Mouse (Mus musculus) hindbrain, embryonic 15.5 days (tissue): ENCODE data around the gene Creb3l2. TPM values are rescaled to one million over a fixed set of nuclear protein-coding genes. Genes with fewer than 3 reads are reported as not detected.

Experiments used
- ATAC-seq: fragments of 200-750 bp; cut with Nextera tagmentation; 2 replicates; pipeline ENCODE4 v1.8.0; 2017; ENCODE audit warnings: low read depth, moderate number of reproducible peaks, moderate TSS enrichment; ENCODE audit not compliant: low FRiP score
- H3K27ac ChIP-seq: fragments of 300-500 bp; sonication (generic); replicated peaks from 2 replicates; pipeline ENCODE4 v1.5.1; 2015; ENCODE audit warnings: mild to moderate bottlenecking, inconsistent platforms
- H3K27me3 ChIP-seq: fragments of 300-500 bp; sonication (generic); 2 replicates; pipeline ENCODE4 v1.6.1; 2015; ENCODE audit warnings: control low read depth, inconsistent platforms
- H3K36me3 ChIP-seq: fragments of 300-500 bp; sonication (generic); 2 replicates; pipeline ENCODE4 v1.6.1; 2015; ENCODE audit warnings: control low read depth, inconsistent platforms
- H3K4me1 ChIP-seq: fragments of 300-500 bp; sonication (generic); replicated peaks from 2 replicates; pipeline ENCODE4 v1.6.1; 2015; ENCODE audit warnings: control low read depth, inconsistent platforms
- H3K4me2 ChIP-seq: fragments of 300-500 bp; sonication (generic); 2 replicates; pipeline ENCODE4 v1.6.1; 2015; ENCODE audit warnings: moderate library complexity, mild to moderate bottlenecking, inconsistent platforms
- H3K4me3 ChIP-seq: fragments of 300-500 bp; sonication (generic); 2 replicates; pipeline ENCODE4 v1.5.1; 2015; ENCODE audit warnings: mild to moderate bottlenecking, inconsistent platforms
- H3K9ac ChIP-seq: fragments of 300-500 bp; sonication (generic); 2 replicates; pipeline ENCODE4 v1.6.1; 2015; ENCODE audit warnings: inconsistent platforms
- H3K9me3 ChIP-seq: fragments of 300-500 bp; sonication (generic); 2 replicates; pipeline ENCODE4 v1.6.1; 2016; ENCODE audit warnings: control low read depth, inconsistent platforms
- WGBS: fragments of 180-500 bp; shearing (Covaris S2); methylation state at CpG from one replicate; pipeline ENCODE4 v1.1.7; 2015; 5-methylcytosine and 5-hydroxymethylcytosine counted together
- polyA plus RNA-seq: library from polyadenylated mRNA; unstranded; fragments of >200 nt; fragmentation: Nextera tagmentation; extraction: Ambion mirVana; gene quantifications from 2 replicates; pipeline ENCODE4 v1.2.1, GENCODE M21; 2015

Creb3l2 gene
- polyA plus RNA-seq, 1 experiment from 2014 or later = 3.8 TPM

- no peak overlapping the region for H3K4me2 ChIP-seq
- H3K4me3 ChIP-seq = no peak overlapping the region
- ATAC-seq = no peak
- no peaks in the 10 kb centered on the region for H3K9me3 ChIP-seq
- no peak overlapping the region for H3K9ac ChIP-seq
- no peak overlapping the region for H3K27ac ChIP-seq
- no peaks in the 10 kb centered on the region for H3K27me3 ChIP-seq
- no peaks in the 10 kb centered on the region for H3K4me1 ChIP-seq
- H3K36me3 ChIP-seq = no peaks in the 10 kb centered on the region
- 88% methylated on average over 1 of the region's 1 CpGs for WGBS
Observed at GRCm38 (mm10) chr6:37306616-37307015, 135.3 kb downstream of the Creb3l2 start.

GRCm38 (mm10) chr6:37300492-37300891 lies 141.5 kb downstream of the Creb3l2 start:
- no peaks in the 10 kb centered on the region for H3K9me3 ChIP-seq
- WGBS = 7% methylated on average over 13 of the region's 13 CpGs
- peak overlapping the region; percentile 93 for H3K4me3 ChIP-seq
- peaks cover 35% of the 10 kb centered on the region for H3K4me1 ChIP-seq
- no peak for ATAC-seq
- peak overlapping the region; percentile 89 for H3K27ac ChIP-seq
- H3K27me3 ChIP-seq = no peaks in the 10 kb centered on the region
- peak overlapping the region; percentile 91 for H3K9ac ChIP-seq
- no peaks in the 10 kb centered on the region for H3K36me3 ChIP-seq
- H3K4me2 ChIP-seq = peak overlapping the region; percentile 72

- Histone ChIP-seq H3K36me3 (no peaks in the 10 kb centered on the region), H3K27me3 (no peaks in the 10 kb centered on the region), H3K9me3 (no peaks in the 10 kb centered on the region), H3K9ac (peak within 1 kb of the TSS; percentile 91), H3K4me1 (peaks cover 35% of the 10 kb centered on the region), H3K4me3 (peak within 1 kb of the TSS; percentile 93), H3K4me2 (peak within 1 kb of the TSS; percentile 72), H3K27ac (peak within 1 kb of the TSS; percentile 89)
- ATAC-seq = peak; percentile 95
- under 1% methylated on average over 58 of the region's 65 CpGs for WGBS
Observed at GRCm38 (mm10) chr6:37299562-37300390, 142.2 kb downstream of the Creb3l2 start, which contains the start of gene Dgki. Gene Dgki (minus strand): TSS chr6:37300184.

- Histone ChIP-seq H3K27ac (no peak overlapping the region), H3K4me3 (peak overlapping the region; percentile 93), H3K27me3 (no peaks in the 10 kb centered on the region), H3K9me3 (no peaks in the 10 kb centered on the region), H3K4me1 (peaks cover 35% of the 10 kb centered on the region), H3K9ac (peak overlapping the region; percentile 91), H3K36me3 (no peaks in the 10 kb centered on the region), H3K4me2 (peak overlapping the region; percentile 72)
- 27% methylated on average over 4 of the region's 4 CpGs for WGBS
- no peak for ATAC-seq
Observed at GRCm38 (mm10) chr6:37298982-37299381, 143.0 kb downstream of the Creb3l2 start.

DNA sequence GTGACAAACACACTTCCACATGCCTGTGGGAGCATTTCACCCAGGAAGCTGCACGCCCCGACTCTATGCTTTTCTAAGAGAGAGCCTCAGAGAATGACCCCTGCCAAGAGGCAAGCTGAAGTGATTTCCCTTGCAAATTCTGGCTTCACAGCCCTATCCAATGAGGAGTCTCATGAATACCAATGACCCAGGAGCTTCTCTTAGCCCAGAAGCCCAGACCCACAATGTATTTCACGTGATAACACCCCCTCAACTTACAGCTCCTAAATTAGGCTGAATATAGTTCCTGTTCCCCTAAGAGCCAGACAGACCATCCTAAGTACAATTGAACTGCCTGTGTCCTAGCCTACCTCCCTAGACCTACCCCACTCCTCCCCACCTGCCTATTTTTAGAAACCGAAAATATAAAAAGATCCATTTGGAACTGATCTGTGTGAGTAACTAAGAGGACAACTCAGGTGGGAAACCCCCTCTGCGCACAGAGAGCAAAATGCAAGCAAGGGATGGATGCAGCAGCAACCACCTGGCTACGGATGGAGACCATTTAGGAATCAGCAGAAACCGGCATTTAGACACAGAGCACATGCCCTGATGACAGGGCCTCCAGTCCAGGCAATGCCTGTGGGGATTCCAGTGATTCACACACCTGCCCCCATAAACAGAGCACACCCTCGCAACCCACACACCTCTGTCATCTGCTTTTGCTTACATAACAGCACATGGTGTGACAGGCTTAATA lies 144.0 kb downstream of the Creb3l2 start:
- Histone ChIP-seq H3K27ac (peak overlapping the region; percentile 43; the same call in 1 of the 2 replicates), H3K27me3 (no peaks in the 10 kb centered on the region), H3K4me3 (peak overlapping the region; percentile 93), H3K4me1 (peaks cover 44% of the 10 kb centered on the region), H3K9ac (peak overlapping the region; percentile 15; the same call in 1 of the 2 replicates), H3K9me3 (no peaks in the 10 kb centered on the region), H3K36me3 (no peaks in the 10 kb centered on the region), H3K4me2 (peak overlapping the region; percentile 72)
- no peak for ATAC-seq
- WGBS = 31% methylated on average over 8 of the region's 8 CpGs

GRCm38 (mm10) chr6:37292068-37292467 lies 149.9 kb downstream of the Creb3l2 start:
- Histone ChIP-seq H3K9ac (no peak overlapping the region), H3K4me1 (peaks cover 26% of the 10 kb centered on the region), H3K4me3 (no peak overlapping the region), H3K27ac (no peak overlapping the region), H3K9me3 (no peaks in the 10 kb centered on the region), H3K36me3 (no peaks in the 10 kb centered on the region), H3K4me2 (no peak overlapping the region), H3K27me3 (no peaks in the 10 kb centered on the region)
- ATAC-seq = no peak
- 89% methylated on average over 2 of the region's 2 CpGs for WGBS

- ATAC-seq = no peak
- no peak overlapping the region for H3K4me2 ChIP-seq
- no peaks in the 10 kb centered on the region for H3K9me3 ChIP-seq
- no peak overlapping the region for H3K27ac ChIP-seq
- no peak overlapping the region for H3K4me3 ChIP-seq
- 97% methylated on average over 1 of the region's 1 CpGs for WGBS
- H3K4me1 ChIP-seq = peaks cover 19% of the 10 kb centered on the region
- no peak overlapping the region for H3K9ac ChIP-seq
- no peaks in the 10 kb centered on the region for H3K36me3 ChIP-seq
- H3K27me3 ChIP-seq = no peaks in the 10 kb centered on the region
Observed at GRCm38 (mm10) chr6:37291171-37291570, 150.8 kb downstream of the Creb3l2 start.

DNA sequence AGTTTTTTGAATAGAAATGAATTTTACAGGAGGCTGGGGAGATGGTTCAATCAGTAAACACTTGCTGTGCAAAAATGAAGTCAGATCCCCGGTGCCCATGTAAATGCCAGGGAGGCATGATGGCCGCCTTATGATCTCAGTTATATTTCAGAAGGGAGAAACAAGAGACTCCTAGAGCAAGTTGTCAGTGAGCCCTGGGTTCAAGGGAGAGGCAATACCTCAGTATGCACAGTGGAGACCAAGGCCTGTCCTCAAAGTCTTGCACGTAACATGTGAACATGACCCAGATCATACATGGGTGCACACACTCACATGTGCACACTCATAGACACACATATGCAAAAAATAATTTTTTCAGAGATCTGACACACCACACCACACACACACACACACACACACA lies 151.3 kb downstream of the Creb3l2 start:
- ATAC-seq = no peak
- H3K27ac ChIP-seq = no peak overlapping the region
- H3K4me2 ChIP-seq = no peak overlapping the region
- H3K9me3 ChIP-seq = no peaks in the 10 kb centered on the region
- H3K4me1 ChIP-seq = peaks cover 15% of the 10 kb centered on the region
- H3K36me3 ChIP-seq = no peaks in the 10 kb centered on the region
- no peaks in the 10 kb centered on the region for H3K27me3 ChIP-seq
- no peak overlapping the region for H3K4me3 ChIP-seq
- no peak overlapping the region for H3K9ac ChIP-seq
- 94% methylated on average over 3 of the region's 3 CpGs for WGBS

DNA sequence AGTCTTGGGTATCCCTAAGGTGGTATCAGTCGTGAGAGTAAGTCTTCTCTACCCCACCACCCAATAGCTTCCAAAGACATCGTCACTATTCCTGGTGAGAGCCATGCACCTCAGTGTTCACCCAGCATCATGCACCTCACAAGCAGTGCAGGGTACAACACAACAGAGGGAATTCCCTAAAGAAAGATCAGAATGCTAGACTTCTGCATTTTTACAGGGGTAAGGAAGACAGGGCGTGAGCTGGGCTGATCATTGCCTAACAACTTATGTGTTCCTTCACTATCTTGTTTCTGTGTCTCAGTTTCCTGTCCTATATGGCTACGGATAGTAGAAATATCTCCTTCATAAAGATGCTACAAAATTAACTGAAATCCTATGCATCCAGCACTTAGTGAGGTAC lies 155.8 kb downstream of the Creb3l2 start:
- Histone ChIP-seq H3K27ac (no peak overlapping the region), H3K4me2 (no peak overlapping the region), H3K4me3 (no peak overlapping the region), H3K9ac (no peak overlapping the region), H3K9me3 (no peaks in the 10 kb centered on the region), H3K4me1 (no peaks in the 10 kb centered on the region), H3K27me3 (no peaks in the 10 kb centered on the region), H3K36me3 (no peaks in the 10 kb centered on the region)
- 87% methylated on average over 4 of the region's 4 CpGs for WGBS
- ATAC-seq = no peak

GRCm38 (mm10) chr6:37284879-37285278 lies 157.1 kb downstream of the Creb3l2 start:
- ATAC-seq = no peak
- 96% methylated on average over 9 of the region's 9 CpGs for WGBS
- Histone ChIP-seq H3K36me3 (no peaks in the 10 kb centered on the region), H3K27me3 (no peaks in the 10 kb centered on the region), H3K4me3 (no peak overlapping the region), H3K4me1 (no peaks in the 10 kb centered on the region), H3K27ac (no peak overlapping the region), H3K9ac (no peak overlapping the region), H3K4me2 (no peak overlapping the region), H3K9me3 (no peaks in the 10 kb centered on the region)

GRCm38 (mm10) chr6:37283336-37283735 lies 158.6 kb downstream of the Creb3l2 start:
- 66% methylated on average over 2 of the region's 2 CpGs for WGBS
- Histone ChIP-seq H3K27me3 (no peaks in the 10 kb centered on the region), H3K4me1 (no peaks in the 10 kb centered on the region), H3K9me3 (no peaks in the 10 kb centered on the region), H3K4me3 (no peak overlapping the region), H3K36me3 (no peaks in the 10 kb centered on the region), H3K9ac (no peak overlapping the region), H3K27ac (no peak overlapping the region), H3K4me2 (no peak overlapping the region)
- no peak for ATAC-seq

GRCm38 (mm10) chr6:37282659-37283058 lies 159.3 kb downstream of the Creb3l2 start:
- no peak overlapping the region for H3K4me3 ChIP-seq
- no peak overlapping the region for H3K27ac ChIP-seq
- ATAC-seq = no peak

More at GRCm38 (mm10) chr6:37282659-37283058, 159.3 kb downstream of the Creb3l2 start:
- Histone ChIP-seq H3K9me3 (no peaks in the 10 kb centered on the region), H3K36me3 (no peaks in the 10 kb centered on the region), H3K4me2 (no peak overlapping the region), H3K4me1 (no peaks in the 10 kb centered on the region), H3K27me3 (no peaks in the 10 kb centered on the region), H3K9ac (no peak overlapping the region)
- 54% methylated on average over 1 of the region's 1 CpGs for WGBS
